Mouse (Mus musculus) heart, adult 11 months (tissue): Measurements from ENCODE around the gene Wdr95.
"Not testable (repeated sequence)": the region's sequence is repeated elsewhere in the genome, so short reads cannot be mapped to it uniquely, and the experiment has no call there.

ENCODE experiments used
- DNase-seq: peaks from one replicate; pipeline ENCODE4 v3.0.0; 2022

The Wdr95 gene

GRCm38 (mm10) chr5:149517116-149517515, 11.4 kb upstream of the Wdr95 start:
- no peak for DNase-seq

- DNase-seq, result no peak
These were observed 7.7 kb upstream of the Wdr95 start for GRCm38 (mm10) chr5:149520806-149521205.

GRCm38 (mm10) chr5:149523856-149524241, 4.6 kb upstream of the Wdr95 start:
- DNase-seq, result no peak

- peak; percentile 99 for DNase-seq
These were observed 4.1 kb upstream of the Wdr95 start for GRCm38 (mm10) chr5:149524242-149524858.

GRCm38 (mm10) chr5:149525055-149525785, 3.3 kb upstream of the Wdr95 start:
- DNase-seq, result no peak

- DNase-seq, result peak; percentile 95
These were observed 2.0 kb upstream of the Wdr95 start for GRCm38 (mm10) chr5:149526467-149526951.

GRCm38 (mm10) chr5:149527292-149527691, 1.2 kb upstream of the Wdr95 start:
- DNase-seq, result not testable (repeated sequence)

GRCm38 (mm10) chr5:149533847-149534246, 5.4 kb downstream of the Wdr95 start:
- no peak for DNase-seq

- no peak for DNase-seq
These were observed 7.5 kb downstream of the Wdr95 start for GRCm38 (mm10) chr5:149536005-149536404.

- DNase-seq, result no peak
These were observed 9.5 kb downstream of the Wdr95 start for GRCm38 (mm10) chr5:149537796-149538511.

- DNase-seq, result peak; percentile 91
These were observed 10.1 kb downstream of the Wdr95 start for GRCm38 (mm10) chr5:149538531-149538930.

GRCm38 (mm10) chr5:149539051-149539450, 10.6 kb downstream of the Wdr95 start:
- no peak for DNase-seq

- DNase-seq, result no peak
These were observed 22.7 kb downstream of the Wdr95 start for GRCm38 (mm10) chr5:149551179-149551578.

GRCm38 (mm10) chr5:149552742-149553141, 24.3 kb downstream of the Wdr95 start:
- DNase-seq, result no peak

- DNase-seq, result no peak
These were observed 24.9 kb downstream of the Wdr95 start for GRCm38 (mm10) chr5:149553373-149553772.

GRCm38 (mm10) chr5:149554397-149554796, 25.9 kb downstream of the Wdr95 start:
- no peak for DNase-seq

GRCm38 (mm10) chr5:149560903-149561588, 32.6 kb downstream of the Wdr95 start:
- DNase-seq, result no peak

GRCm38 (mm10) chr5:149566026-149566425, 37.5 kb downstream of the Wdr95 start:
- no peak for DNase-seq

- DNase-seq, result peak; percentile 97
These were observed 38.5 kb downstream of the Wdr95 start for GRCm38 (mm10) chr5:149566957-149567356.

- DNase-seq, result peak; percentile 92
These were observed 40.5 kb downstream of the Wdr95 start for GRCm38 (mm10) chr5:149568993-149569392.

GRCm38 (mm10) chr5:149576977-149577376, 48.5 kb downstream of the Wdr95 start:
- no peak for DNase-seq

- DNase-seq, result no peak
These were observed 49.0 kb downstream of the Wdr95 start for GRCm38 (mm10) chr5:149577449-149577848.

GRCm38 (mm10) chr5:149582642-149583262, 54.3 kb downstream of the Wdr95 start:
- no peak for DNase-seq
